Mouse (Mus musculus) MEL (cell line): ENCODE results near the gene Pim2. TPM values are rescaled to one million over a fixed set of nuclear protein-coding genes. Genes with fewer than 3 reads are reported as not detected.

ENCODE experiments used
- DNase-seq: peaks from one replicate; pipeline ENCODE4 v3.0.0; 2011; ENCODE audit warnings: low read depth, low spot score
- H3K27ac ChIP-seq: 2 replicates; pipeline ENCODE4 v1.5.1; 2012; ENCODE audit warnings: low read depth, mild to moderate bottlenecking, control low read depth, low read length, moderate library complexity; ENCODE audit not compliant: control insufficient read depth
- H3K27me3 ChIP-seq, 2 experiments: fragments of 150-350 bp in 1 of 2; sonication (generic) in 1 of 2; 2 replicates each; pipeline ENCODE4 v1.6.1; 2012; ENCODE audit warnings: low read length in 2 of 2, mild to moderate bottlenecking in 2 of 2, improper control_type of control experiment in 1 of 2, moderate library complexity in 1 of 2; ENCODE audit not compliant: insufficient read depth in 2 of 2, control insufficient read depth in 1 of 2
- H3K36me3 ChIP-seq, 2 experiments: 2 replicates each; pipeline ENCODE4 v1.6.1; 2012 to 2014; ENCODE audit warnings: low read length in 2 of 2, improper control_type of control experiment in 1 of 2, inconsistent platforms in 1 of 2, mild to moderate bottlenecking in 1 of 2; ENCODE audit not compliant: insufficient read depth in 2 of 2, control insufficient read depth in 1 of 2
- H3K4me1 ChIP-seq, 2 experiments: fragments of 150-350 bp in 1 of 2; sonication (generic) in 1 of 2; 2 replicates each; pipeline ENCODE4 v1.6.1; 2012; ENCODE audit warnings: low read length in 2 of 2, improper control_type of control experiment in 1 of 2, mild to moderate bottlenecking in 1 of 2; ENCODE audit not compliant: insufficient read depth in 2 of 2, control insufficient read depth in 1 of 2
- H3K4me3 ChIP-seq, 2 experiments: fragments of 150-350 bp in 1 of 2; sonication (generic) in 1 of 2; 2 replicates each; pipeline ENCODE4 v1.5.1; 2012; ENCODE audit warnings: low read depth in 2 of 2, low read length in 2 of 2, mild to moderate bottlenecking in 2 of 2, moderate library complexity in 2 of 2, control low read depth in 1 of 2, improper control_type of control experiment in 1 of 2; ENCODE audit not compliant: control insufficient read depth in 1 of 2, insufficient read depth in 1 of 2
- H3K79me2 ChIP-seq: 2 replicates; pipeline ENCODE4 v1.6.1; 2012; ENCODE audit warnings: mild to moderate bottlenecking, low read length, moderate library complexity; ENCODE audit not compliant: control insufficient read depth, poor library complexity, insufficient read depth
- H3K9ac ChIP-seq: 2 replicates; pipeline ENCODE4 v1.6.1; 2012; ENCODE audit warnings: low read depth, mild to moderate bottlenecking, control low read depth, low read length, moderate library complexity; ENCODE audit not compliant: control insufficient read depth, poor library complexity, severe bottlenecking
- H3K9me3 ChIP-seq: fragments of 150-350 bp; sonication (generic); replicated peaks from 2 replicates; pipeline ENCODE4 v1.6.1; 2012; ENCODE audit warnings: mild to moderate bottlenecking, low read length, improper control_type of control experiment, moderate library complexity; ENCODE audit not compliant: insufficient read depth
- BHLHE40 ChIP-seq: IDR thresholded peaks from 2 replicates; pipeline ENCODE4 v1.6.1; 2012; ENCODE audit warnings: low read depth, mild to moderate bottlenecking, inconsistent platforms, low read length, improper control_type of control experiment, borderline replicate concordance
- CHD1 ChIP-seq: IDR thresholded peaks from 2 replicates; pipeline ENCODE4 v1.6.1; 2012; ENCODE audit warnings: low read depth, mild to moderate bottlenecking, inconsistent platforms, low read length, improper control_type of control experiment
- CHD2 ChIP-seq: IDR thresholded peaks from 2 replicates; pipeline ENCODE4 v1.6.1; 2011; ENCODE audit warnings: low read length, improper control_type of control experiment
- E2F4 ChIP-seq: IDR thresholded peaks from 2 replicates; pipeline ENCODE4 v1.6.1; 2011; ENCODE audit warnings: low read depth, low read length, improper control_type of control experiment, borderline replicate concordance
- ELF1 ChIP-seq: IDR thresholded peaks from 2 replicates; pipeline ENCODE4 v1.6.1; 2014; ENCODE audit warnings: low read depth, mild to moderate bottlenecking, inconsistent platforms, low read length, improper control_type of control experiment, moderate library complexity
- HCFC1 ChIP-seq: IDR thresholded peaks from 2 replicates; pipeline ENCODE4 v1.6.1; 2012; ENCODE audit warnings: low read depth, mild to moderate bottlenecking, inconsistent platforms, low read length, improper control_type of control experiment, moderate library complexity
- KAT2A ChIP-seq: conservative IDR thresholded peaks from 2 replicates; pipeline ENCODE4 v1.6.1; 2012; ENCODE audit warnings: low read depth, low read length, improper control_type of control experiment, inconsistent platforms
- MAX ChIP-seq: IDR thresholded peaks from 2 replicates; pipeline ENCODE4 v1.6.1; 2011; ENCODE audit warnings: low read length, improper control_type of control experiment
- MAZ ChIP-seq: IDR thresholded peaks from 2 replicates; pipeline ENCODE4 v1.6.1; 2012; ENCODE audit warnings: low read depth, mild to moderate bottlenecking, inconsistent platforms, low read length, improper control_type of control experiment
- MEF2A ChIP-seq: IDR thresholded peaks from 2 replicates; pipeline ENCODE4 v1.6.1; 2014; ENCODE audit warnings: low read depth, mild to moderate bottlenecking, inconsistent platforms, low read length, improper control_type of control experiment; ENCODE audit not compliant: poor library complexity, insufficient replicate concordance, severe bottlenecking; ENCODE audit errors: extremely low read depth
- MXI1 ChIP-seq: IDR thresholded peaks from 2 replicates; pipeline ENCODE4 v1.6.1; 2011; ENCODE audit warnings: mild to moderate bottlenecking, low read depth, low read length, improper control_type of control experiment
- MYB ChIP-seq: IDR thresholded peaks from 2 replicates; pipeline ENCODE4 v1.6.1; 2011; ENCODE audit warnings: mild to moderate bottlenecking, low read depth, low read length, improper control_type of control experiment
- MYC ChIP-seq: IDR thresholded peaks from 2 replicates; pipeline ENCODE4 v1.6.1; 2011; ENCODE audit warnings: low read depth, mild to moderate bottlenecking, low read length, improper control_type of control experiment, moderate library complexity
- NRF1 ChIP-seq: IDR thresholded peaks from 2 replicates; pipeline ENCODE4 v1.6.1; 2014; ENCODE audit warnings: low read depth, mild to moderate bottlenecking, inconsistent platforms, low read length, improper control_type of control experiment, moderate library complexity; ENCODE audit not compliant: poor library complexity, insufficient read depth, severe bottlenecking
- POLR2A ChIP-seq, 2 experiments: IDR thresholded peaks; 2 replicates each; pipeline ENCODE4 v1.6.1; 2011 to 2012; ENCODE audit warnings: low read length in 2 of 2, mild to moderate bottlenecking in 2 of 2, control low read depth in 1 of 2, improper control_type of control experiment in 1 of 2, low read depth in 1 of 2, moderate library complexity in 1 of 2; ENCODE audit not compliant: control insufficient read depth in 1 of 2, insufficient read depth in 1 of 2, poor library complexity in 1 of 2
- POLR2AphosphoS2 ChIP-seq: IDR thresholded peaks from 2 replicates; pipeline ENCODE4 v1.6.1; 2011; ENCODE audit warnings: low read length, improper control_type of control experiment
- POLR2AphosphoS5 ChIP-seq: IDR thresholded peaks from 2 replicates; pipeline ENCODE4 v1.6.1; 2012; ENCODE audit warnings: low read depth, borderline replicate concordance, mild to moderate bottlenecking, inconsistent platforms, low read length, moderate library complexity, mixed read lengths
- RAD21 ChIP-seq: IDR thresholded peaks from 2 replicates; pipeline ENCODE4 v1.6.1; 2011; ENCODE audit warnings: mild to moderate bottlenecking, low read depth, low read length, improper control_type of control experiment
- RCOR1 ChIP-seq: IDR thresholded peaks from 2 replicates; pipeline ENCODE4 v1.6.1; 2012; ENCODE audit warnings: low read depth, mild to moderate bottlenecking, inconsistent platforms, low read length, improper control_type of control experiment
- SIN3A ChIP-seq: IDR thresholded peaks from 2 replicates; pipeline ENCODE4 v1.6.1; 2012; ENCODE audit warnings: low read length, improper control_type of control experiment, inconsistent platforms
- SMC3 ChIP-seq: IDR thresholded peaks from 2 replicates; pipeline ENCODE4 v1.6.1; 2011; ENCODE audit warnings: low read depth, low read length, improper control_type of control experiment
- TBP ChIP-seq: IDR thresholded peaks from 2 replicates; pipeline ENCODE4 v1.8.0; 2011; ENCODE audit warnings: low read depth, low read length, improper control_type of control experiment
- TCF12 ChIP-seq: IDR thresholded peaks from 2 replicates; pipeline ENCODE4 v1.6.1; 2014; ENCODE audit warnings: low read depth, mild to moderate bottlenecking, inconsistent platforms, low read length, improper control_type of control experiment, moderate library complexity
- UBTF ChIP-seq: IDR thresholded peaks from 2 replicates; pipeline ENCODE4 v1.6.1; 2012; ENCODE audit warnings: low read depth, mild to moderate bottlenecking, inconsistent platforms, low read length, improper control_type of control experiment, moderate library complexity, borderline replicate concordance; ENCODE audit not compliant: insufficient read depth
- USF2 ChIP-seq, 2 experiments: IDR thresholded peaks; 2 replicates each; pipeline ENCODE4 v1.6.1; 2011 to 2012; ENCODE audit warnings: improper control_type of control experiment in 2 of 2, low read length in 2 of 2, borderline replicate concordance in 1 of 2, inconsistent platforms in 1 of 2, low read depth in 1 of 2, mild to moderate bottlenecking in 1 of 2; ENCODE audit not compliant: insufficient read depth in 1 of 2
- ZMIZ1 ChIP-seq: IDR thresholded peaks from 2 replicates; pipeline ENCODE4 v1.6.1; 2012; ENCODE audit warnings: low read depth, mild to moderate bottlenecking, inconsistent platforms, low read length, improper control_type of control experiment, moderate library complexity
- ZNF384 ChIP-seq: IDR thresholded peaks from 2 replicates; pipeline ENCODE4 v1.6.1; 2012; ENCODE audit warnings: low read depth, mild to moderate bottlenecking, inconsistent platforms, low read length, improper control_type of control experiment
- polyA plus RNA-seq, 2 experiments: library from polyadenylated mRNA; stranded (reverse) in 1 of 2; unstranded in 1 of 2; fragments of >175 nt in 1 of 2; fragments of >200 nt in 1 of 2; gene quantifications; 2 replicates each; pipeline versions ENCODE4 v1.2.1 to v1.2.4; 2012; ENCODE audit warnings: low replicate concordance in 2 of 2, low read depth in 1 of 2; ENCODE audit not compliant: insufficient read length in 2 of 2, insufficient read depth in 1 of 2, missing spikeins in 1 of 2
- total RNA-seq: library from RNA; depleted of rRNA; stranded (reverse); fragments of 300-350 nt; gene quantifications from 2 replicates; pipeline ENCODE4 v1.2.3, GENCODE M21; 2012

The Pim2 gene
- total and polyA plus RNA-seq, 3 experiments, result 6.4 to 21.7 TPM; not detected in 1

GRCm38 (mm10) chrX:7898211-7898610 lies 20.1 kb downstream of the Pim2 start:
- peak overlapping the region; percentile 94 for H3K27ac ChIP-seq
- peaks cover 1 to 8% of the 10 kb centered on the region in 2 experiments; a peak in 3 of 4 replicates for H3K36me3 ChIP-seq
- H3K4me3 ChIP-seq, result peak overlapping the region; percentile 74 to 77
- H3K9ac ChIP-seq, result peak overlapping the region; percentile 79
- no peaks in the 10 kb centered on the region for H3K27me3 ChIP-seq
- DNase-seq, result peak; percentile 71
- no peaks in the 10 kb centered on the region for H3K9me3 ChIP-seq
- H3K79me2 ChIP-seq, result peaks cover 9% of the 10 kb centered on the region
- TF ChIP-seq UBTF (no peak), POLR2AphosphoS2 (no peak; the same call in 1 of the 2 replicates), ZNF384 (no peak), CHD2 (no peak), SMC3 (0 out of 2 replicates have a peak, but pooled peaks have one; percentile 4), BHLHE40 (no peak), E2F4 (no peak)
- H3K4me1 ChIP-seq, result peaks cover 2 to 9% of the 10 kb centered on the region in 2 experiments; a peak in 3 of 4 replicates

GRCm38 (mm10) chrX:7898880-7899874 lies 21.1 kb downstream of the Pim2 start, which contains the start of the genes Pqbp1 and Timm17b:
Pqbp1 (minus strand) TSS chrX:7899269.
Timm17b (plus strand) TSS chrX:7899357.
- H3K36me3 ChIP-seq, result peaks cover 1 to 8% of the 10 kb centered on the region in 2 experiments; a peak in 3 of 4 replicates
- DNase-seq, result peak; percentile 99
- no peak; the same call in 1 of the 2 replicates for TF ChIP-seq RCOR1
- TF ChIP-seq POLR2AphosphoS5, result no peak
- TF ChIP-seq MYB, result peak; percentile 45
- peak; percentile 60; the same call in 1 of the 2 replicates for TF ChIP-seq E2F4
- peak; percentile 100 for TF ChIP-seq CHD1
- TF ChIP-seq TBP, result peak; percentile 80
- peak; percentile 73; the same call in 1 of the 2 replicates for TF ChIP-seq POLR2AphosphoS2
- peak; percentile 85 for TF ChIP-seq MYC
- TF ChIP-seq HCFC1, result peak; percentile 77
- TF ChIP-seq POLR2A (IDR thresholded peaks at IDR 0.05; ENCODE audit: control insufficient read depth in 1 of 2, insufficient read depth in 1 of 2, low read depth in 1 of 2, low read length in 2 of 2, poor library complexity in 1 of 2), result peak in 1 of 2 experiments; percentile 72; a peak in 3 of 4 replicates
- TF ChIP-seq ELF1, result peak; percentile 34; the same call in 1 of the 2 replicates
- no peak for TF ChIP-seq MEF2A
- TF ChIP-seq NRF1, result peak; percentile 64
- peak; percentile 62; the same call in 1 of the 2 replicates for TF ChIP-seq MAX
- TF ChIP-seq ZNF384, result 0 out of 2 replicates have a peak, but pooled peaks have one; percentile 14
- no peak for TF ChIP-seq RAD21
- no peak for TF ChIP-seq USF2 (IDR thresholded peaks at IDR 0.05; ENCODE audit: borderline replicate concordance in 1 of 2, insufficient read depth in 1 of 2, low read depth in 1 of 2, low read length in 2 of 2)
- TF ChIP-seq UBTF, result no peak
- peak; percentile 31; the same call in 1 of the 2 replicates for TF ChIP-seq KAT2A
- peak; percentile 91; the same call in 1 of the 2 replicates for TF ChIP-seq MAZ
- peak; percentile 78 for TF ChIP-seq SIN3A
- TF ChIP-seq TCF12, result no peak; the same call in 1 of the 2 replicates
- peak; percentile 84 for TF ChIP-seq ZMIZ1
- TF ChIP-seq MXI1, result peak; percentile 89

More at GRCm38 (mm10) chrX:7898880-7899874, 21.1 kb downstream of the Pim2 start, which contains the start of the genes Pqbp1 and Timm17b:
- Histone ChIP-seq H3K27me3 (no peaks in the 10 kb centered on the region), H3K4me3 (peak within 1 kb of the TSS; percentile 77 to 97), H3K4me1 (peaks cover 2 to 9% of the 10 kb centered on the region in 2 experiments; a peak in 3 of 4 replicates), H3K27ac (peak within 1 kb of the TSS; percentile 94), H3K9me3 (no peaks in the 10 kb centered on the region), H3K79me2 (peaks cover 9% of the 10 kb centered on the region), H3K9ac (peak within 1 kb of the TSS; percentile 81)
